8 mouse cellular contexts compared by ENCODE assay signal in genomic region chr14:18270529-18271441, GRCm38 (mm10). TPM values are rescaled to one million over a fixed set of nuclear protein-coding genes. Genes with fewer than 3 reads are reported as not detected.
DNase-seq lines count a peak whose midpoint lies in the region; ATAC-seq and TF ChIP-seq lines count a peak whose summit lies in the region.

Gene Nkiras1 (plus strand): TSS chr14:18271136.
Gene Rpl15 (minus strand): TSS chr14:18271391.

- peak within 1 kb of the TSS; percentile 99 for H3K4me3 ChIP-seq in G1E (ENCODE audit: low read depth, low read length)
- H3K4me3 ChIP-seq in forebrain, embryonic 16.5 days (replicated peaks; ENCODE audit: low read length): peak within 1 kb of the TSS; percentile 60
- H3K4me3 ChIP-seq in layer of hippocampus, adult 2 months: peak within 1 kb of the TSS; percentile 72
- H3K4me3 ChIP-seq in lung, embryonic 14.5 days (ENCODE audit: low read depth, low read length): peak within 1 kb of the TSS; percentile 89
- peak within 1 kb of the TSS; percentile 94 for H3K4me3 ChIP-seq in olfactory bulb, adult 2 months (ENCODE audit: insufficient read depth, low read depth, low read length)
- peak within 1 kb of the TSS; percentile 88 for H3K4me3 ChIP-seq in thymus, adult 2 months (ENCODE audit: control insufficient read depth, insufficient read depth, low read length)

- H3K36me3 ChIP-seq in G1E (replicated peaks): peaks cover 41% of the 10 kb centered on the region
- H3K36me3 ChIP-seq in forebrain, embryonic 16.5 days (ENCODE audit: control insufficient read depth, insufficient read depth): peaks cover 15% of the 10 kb centered on the region
- peaks cover 30% of the 10 kb centered on the region for H3K36me3 ChIP-seq in lung, embryonic 14.5 days (ENCODE audit: insufficient read depth)
- H3K36me3 ChIP-seq in thymus, adult 2 months (ENCODE audit: control insufficient read depth, insufficient read depth, low read length): peaks cover 18% of the 10 kb centered on the region; the same call in 1 of the 2 replicates

- H3K9me3 ChIP-seq in G1E (replicated peaks): no peaks in the 10 kb centered on the region
- no peaks in the 10 kb centered on the region for H3K9me3 ChIP-seq in forebrain, embryonic 16.5 days (ENCODE audit: control insufficient read depth, low read length)
- H3K9me3 ChIP-seq in lung, embryonic 14.5 days (ENCODE audit: low read depth, low read length): no peaks in the 10 kb centered on the region

- no peaks in the 10 kb centered on the region for H3K27me3 ChIP-seq in G1E (ENCODE audit: insufficient read depth, low read length)
- no peaks in the 10 kb centered on the region for H3K27me3 ChIP-seq in forebrain, embryonic 16.5 days (replicated peaks; ENCODE audit: control insufficient read depth, insufficient read depth, low read length)
- H3K27me3 ChIP-seq in lung, embryonic 14.5 days (ENCODE audit: insufficient read depth, low read length): no peaks in the 10 kb centered on the region
- no peaks in the 10 kb centered on the region for H3K27me3 ChIP-seq in thymus, adult 2 months (ENCODE audit: control insufficient read depth, insufficient read depth, low read length)

- peak; percentile 91 for DNase-seq in G1E (ENCODE audit: low spot score)
- DNase-seq in cerebellum, adult 18-20 months: peak; percentile 98 to 100
- DNase-seq in heart, postnatal 36 days: peak; percentile 96 to 97
- peak; percentile 97 to 100 for DNase-seq in layer of hippocampus, adult 2 months (ENCODE audit: low spot score in 2 of 2)
- DNase-seq in lung, embryonic 14.5 days: peak; percentile 99
- peak; percentile 98 for DNase-seq in thymus, adult 2 months

- H3K4me1 ChIP-seq in G1E (ENCODE audit: insufficient read depth, low read depth, low read length): peaks cover 13% of the 10 kb centered on the region
- peaks cover 12% of the 10 kb centered on the region for H3K4me1 ChIP-seq in forebrain, embryonic 16.5 days (replicated peaks; ENCODE audit: control insufficient read depth, insufficient read depth, low read length)
- no peaks in the 10 kb centered on the region for H3K4me1 ChIP-seq in lung, embryonic 14.5 days (ENCODE audit: insufficient read depth)
- H3K4me1 ChIP-seq in olfactory bulb, adult 2 months (ENCODE audit: control insufficient read depth, insufficient read depth, low read length): no peaks in the 10 kb centered on the region
- peaks cover 5% of the 10 kb centered on the region for H3K4me1 ChIP-seq in thymus, adult 2 months (replicated peaks; ENCODE audit: control insufficient read depth, insufficient read depth, low read length)

- peak; percentile 98 for ATAC-seq in G1E (ENCODE audit: extremely low read depth, insufficient number of reproducible peaks, low FRiP score, poor library complexity, severe bottlenecking)
- ATAC-seq in forebrain, embryonic 16.5 days: peak; percentile 99
- peak; percentile 100 for ATAC-seq in lung, embryonic 14.5 days (ENCODE audit: insufficient read depth)

- peak within 1 kb of the TSS; percentile 82 for H3K27ac ChIP-seq in forebrain, embryonic 16.5 days (ENCODE audit: low read length)
- peak within 1 kb of the TSS; percentile 94 for H3K27ac ChIP-seq in layer of hippocampus, adult 2 months
- H3K27ac ChIP-seq in lung, embryonic 14.5 days (ENCODE audit: low read depth): peak within 1 kb of the TSS; percentile 85
- peak within 1 kb of the TSS; percentile 75 for H3K27ac ChIP-seq in olfactory bulb, adult 2 months (ENCODE audit: insufficient read depth, low read depth, low read length)
- 0 out of 2 replicates have a peak within 1 kb of the TSS, but pooled peaks have one; percentile 6 for H3K27ac ChIP-seq in thymus, adult 2 months (ENCODE audit: control insufficient read depth, insufficient read depth, low read length)

- H3K4me2 ChIP-seq in forebrain, embryonic 16.5 days (ENCODE audit: low read length): peak within 1 kb of the TSS; percentile 78
- H3K4me2 ChIP-seq in lung, embryonic 14.5 days: peak within 1 kb of the TSS; percentile 72

- under 1% methylated on average over 78 of the region's 78 CpGs for whole genome bisulfite sequencing in forebrain, embryonic 16.5 days
- under 1% methylated on average over 78 of the region's 78 CpGs for WGBS in lung, embryonic 14.5 days
- under 1% methylated on average over 78 of the region's 78 CpGs for WGBS in olfactory bulb, adult 2 months
- WGBS in thymus, adult 2 months: under 1% methylated on average over 78 of the region's 78 CpGs

- TF ChIP-seq CTCF in G1E (IDR thresholded peaks at IDR 0.05; ENCODE audit: low read depth, low read length): no peak
- peak; percentile 63 for TF ChIP-seq CTCF in layer of hippocampus, adult 2 months (conservative IDR thresholded peaks at IDR 0.05)
- TF ChIP-seq CTCF in lung, embryonic 14.5 days (IDR thresholded peaks at IDR 0.05; ENCODE audit: low read depth): peak; percentile 18; the same call in 1 of the 2 replicates
- no peak for TF ChIP-seq CTCF in olfactory bulb, adult 2 months (IDR thresholded peaks at IDR 0.05; ENCODE audit: insufficient read depth, low read depth, low read length)
- TF ChIP-seq CTCF in thymus, adult 2 months (IDR thresholded peaks at IDR 0.05; ENCODE audit: borderline replicate concordance, control insufficient read depth, extremely low read depth, insufficient read depth, low read length, poor library complexity): peak; percentile 18; the same call in 1 of the 2 replicates

- TF ChIP-seq POLR2A in olfactory bulb, adult 2 months (IDR thresholded peaks at IDR 0.05; ENCODE audit: insufficient read depth, low read depth, low read length): peak; percentile 85
- TF ChIP-seq POLR2A in thymus, adult 2 months (IDR thresholded peaks at IDR 0.05; ENCODE audit: control insufficient read depth, extremely low read depth, insufficient read depth, low read length, poor library complexity): peak; percentile 90

- intact Hi-C loops in heart, postnatal 36 days (cut with DNase I): loop anchor here (1.0 to 2.0 kb wide), 2 partner anchors 31 to 60 kb away; partner anchors contain the start of genes Nr1d2 and Ube2e1

- H3K9ac ChIP-seq in forebrain, embryonic 16.5 days (replicated peaks; ENCODE audit: low read depth, low read length): peak within 1 kb of the TSS; percentile 81
- H3K9ac ChIP-seq in lung, embryonic 14.5 days: peak within 1 kb of the TSS; percentile 95

RNA-seq across cellular contexts. Expression of gene Nkiras1, which starts in this region (rescaled TPM):
- total RNA-seq in G1E (2014; fragmentation: Nextera tagmentation): 5.7 and 6.2 TPM in 2 replicates
- total RNA-seq in G1E (2017): 7.3 and 9.1 TPM in 2 replicates
- polyA plus RNA-seq in G1E (2012): 0.94 and 1.3 TPM in 2 replicates
- polyA plus RNA-seq in forebrain, embryonic 16.5 days (2015; fragmentation: Nextera tagmentation; extraction: Ambion mirVana): 34.7 and 36.2 TPM in 2 replicates
- total RNA-seq in heart, postnatal 36 days (2021): 10 to 100 TPM; 32.7 to 36.0 TPM
- 10 to 100 TPM; 78.9 to 83.9 TPM for total RNA-seq in layer of hippocampus, adult 2 months (2021)
- 10.2 and 12.8 TPM in 2 replicates for polyA plus RNA-seq in lung, embryonic 14.5 days (2014; fragmentation: Nextera tagmentation; extraction: Ambion mirVana)
- not detected in 2 replicates for polyA plus RNA-seq in olfactory bulb, adult 2 months (2012; ENCODE audit: insufficient read depth, insufficient read length, low replicate concordance, missing spikeins)
- polyA plus RNA-seq in thymus, adult 2 months (2012; rRNA removed): 4.6 and 4.7 TPM in 2 replicates

RNA-seq across cellular contexts. Expression of gene Rpl15, which starts in this region (rescaled TPM):
- 1,734 and 1,835 TPM in 2 replicates for total RNA-seq in G1E (2014; fragmentation: Nextera tagmentation)
- 2,038 and 2,650 TPM in 2 replicates for total RNA-seq in G1E (2017)
- 104 and 145 TPM in 2 replicates for polyA plus RNA-seq in G1E (2012)
- 303 and 306 TPM in 2 replicates for polyA plus RNA-seq in forebrain, embryonic 16.5 days (2015; fragmentation: Nextera tagmentation; extraction: Ambion mirVana)
- total RNA-seq in heart, postnatal 36 days (2021): 100 to 1,000 TPM; 543 to 581 TPM
- total RNA-seq in layer of hippocampus, adult 2 months (2021): 100 to 1,000 TPM; 389 to 396 TPM
- polyA plus RNA-seq in lung, embryonic 14.5 days (2014; fragmentation: Nextera tagmentation; extraction: Ambion mirVana): 533 and 550 TPM in 2 replicates
- 591 TPM in 1 of 2 replicates, not detected in the other for polyA plus RNA-seq in olfactory bulb, adult 2 months (2012; ENCODE audit: insufficient read depth, insufficient read length, low replicate concordance, missing spikeins)
- polyA plus RNA-seq in thymus, adult 2 months (2012; rRNA removed): 405 and 467 TPM in 2 replicates

Comparison
In these comparisons a context has a peak if more than half of its experiments do, and no peak if none do; other contexts are left out.
1. Peak in every context shown above with its lines: DNase-seq, ATAC-seq, H3K4me3 ChIP-seq and H3K27ac ChIP-seq.
2. CTCF ChIP-seq: peak in layer of hippocampus, adult 2 months (single experiment), lung, embryonic 14.5 days (single experiment) and thymus, adult 2 months (single experiment); none in G1E (single experiment) and olfactory bulb, adult 2 months (single experiment).
3. H3K27ac ChIP-seq: peak in every context shown above with its lines; median percentile 94 in layer of hippocampus, adult 2 months; 85 in lung, embryonic 14.5 days; 82 in forebrain, embryonic 16.5 days; 75 in olfactory bulb, adult 2 months; 6 in thymus, adult 2 months.